Comparison of ENCODE assay signal across 12 mouse cellular contexts in the genomic region with DNA sequence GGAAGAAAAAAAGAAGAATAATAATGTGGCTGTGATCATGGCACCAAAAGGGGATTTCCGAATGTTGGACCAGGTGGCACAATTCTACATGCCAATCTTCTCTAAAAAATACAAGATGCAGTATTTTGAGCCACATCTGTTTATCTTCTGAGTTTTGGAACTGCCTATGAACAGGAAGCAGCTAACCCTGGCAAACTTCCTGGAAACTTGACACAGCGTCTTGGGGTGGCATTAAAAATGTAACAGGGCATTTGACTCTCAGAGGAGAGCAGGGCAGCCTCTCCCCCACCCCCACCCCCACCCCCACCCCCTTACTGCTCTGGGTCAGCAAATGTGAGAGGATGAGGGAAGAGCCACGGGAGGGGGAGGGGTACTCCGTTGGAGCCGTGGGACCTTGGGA. TPM values are rescaled to one million over a fixed set of nuclear protein-coding genes. Genes with fewer than 3 reads are reported as not detected.
DNase-seq lines count a peak whose midpoint lies in the region; ATAC-seq lines count a peak whose summit lies in the region.
"Had no signal": no experiment of that assay in that cellular context is flagged by ENCODE, and none has a peak within 500 bp of the region (broad histone marks: within the 10 kb centered on the region; RNA-seq: fewer than 3 reads in every experiment).

No protein-coding gene starts in this region.

- H3K4me3 ChIP-seq in kidney, embryonic 15.5 days (replicated peaks): no peak overlapping the region
- H3K4me3 ChIP-seq in heart, embryonic 16.5 days (ENCODE audit: low read length): no peak overlapping the region
- no peak overlapping the region for H3K4me3 ChIP-seq in forebrain, embryonic 13.5 days
- H3K4me3 ChIP-seq: liver, embryonic 15.5 days had no signal

- no peaks in the 10 kb centered on the region for H3K9me3 ChIP-seq in kidney, embryonic 15.5 days (replicated peaks)
- no peaks in the 10 kb centered on the region for H3K9me3 ChIP-seq in heart, embryonic 16.5 days (replicated peaks; ENCODE audit: control insufficient read depth, low read length)
- no peaks in the 10 kb centered on the region for H3K9me3 ChIP-seq in forebrain, embryonic 13.5 days (replicated peaks)
- H3K9me3 ChIP-seq: liver, embryonic 15.5 days had no signal

- no peaks in the 10 kb centered on the region for H3K27me3 ChIP-seq in kidney, embryonic 15.5 days
- no peaks in the 10 kb centered on the region for H3K27me3 ChIP-seq in heart, embryonic 16.5 days (ENCODE audit: control insufficient read depth, insufficient read depth, low read length)
- H3K27me3 ChIP-seq in forebrain, embryonic 13.5 days: peaks cover 3% of the 10 kb centered on the region; the same call in 1 of the 2 replicates
- H3K27me3 ChIP-seq: liver, embryonic 15.5 days; Patski had no signal

- ATAC-seq in kidney, embryonic 15.5 days (replicated peaks; ENCODE audit: low FRiP score): no peak
- ATAC-seq in heart, embryonic 16.5 days (replicated peaks; ENCODE audit: extremely low read depth, insufficient read depth, low FRiP score): no peak
- peak; percentile 53 for ATAC-seq in megakaryocyte progenitor cell, adult 5-6 weeks (replicated peaks; ENCODE audit: poor library complexity)
- ATAC-seq in forebrain, embryonic 13.5 days: no peak
- ATAC-seq: Patski had no signal

- DNase-seq in gastrocnemius, adult 18-20 months (ENCODE audit: low spot score): peak; percentile 67
- DNase-seq in gastrocnemius, postnatal 10 days: no peak
- no peak for DNase-seq in kidney, adult 11 months
- no peak for DNase-seq in spleen, adult 12 weeks (ENCODE audit: low spot score)
- DNase-seq: cerebellum, adult 9-11 months; thymus, postnatal 25 days had no signal

- no peak overlapping the region for H3K27ac ChIP-seq in kidney, embryonic 15.5 days
- H3K27ac ChIP-seq in heart, embryonic 16.5 days (ENCODE audit: low read length): no peak overlapping the region
- no peak overlapping the region for H3K27ac ChIP-seq in forebrain, embryonic 13.5 days
- H3K27ac ChIP-seq: liver, embryonic 15.5 days had no signal

- H3K9ac ChIP-seq in kidney, embryonic 15.5 days: no peak overlapping the region
- no peak overlapping the region for H3K9ac ChIP-seq in heart, embryonic 16.5 days (ENCODE audit: low read length)
- H3K9ac ChIP-seq in forebrain, embryonic 13.5 days: no peak overlapping the region
- H3K9ac ChIP-seq: liver, embryonic 15.5 days had no signal

- 0 out of 2 replicates have a peak overlapping the region, but pooled peaks have one; percentile 12 for H3K4me2 ChIP-seq in kidney, embryonic 15.5 days
- 0 out of 2 replicates have a peak overlapping the region, but pooled peaks have one; percentile 2 for H3K4me2 ChIP-seq in heart, embryonic 16.5 days (ENCODE audit: low read depth, low read length)
- no peak overlapping the region for H3K4me2 ChIP-seq in forebrain, embryonic 13.5 days
- H3K4me2 ChIP-seq: liver, embryonic 15.5 days had no signal

- peaks cover 8% of the 10 kb centered on the region; the same call in 1 of the 2 replicates for H3K4me1 ChIP-seq in kidney, embryonic 15.5 days
- peaks cover 4% of the 10 kb centered on the region; the same call in 1 of the 2 replicates for H3K4me1 ChIP-seq in heart, embryonic 16.5 days (ENCODE audit: control insufficient read depth, insufficient read depth, low read length)
- H3K4me1 ChIP-seq in forebrain, embryonic 13.5 days: no peaks in the 10 kb centered on the region

- WGBS in kidney, embryonic 15.5 days: 30% methylated on average over 5 of the region's 5 CpGs
- 20% methylated on average over 5 of the region's 5 CpGs for WGBS in heart, embryonic 16.5 days
- WGBS in forebrain, embryonic 13.5 days: 64% methylated on average over 5 of the region's 5 CpGs

- H3K36me3 ChIP-seq in kidney, embryonic 15.5 days: no peaks in the 10 kb centered on the region
- no peaks in the 10 kb centered on the region for H3K36me3 ChIP-seq in heart, embryonic 16.5 days (ENCODE audit: control insufficient read depth, insufficient read depth)
- H3K36me3 ChIP-seq in forebrain, embryonic 13.5 days (ENCODE audit: poor library complexity, severe bottlenecking): no peaks in the 10 kb centered on the region
- H3K36me3 ChIP-seq: liver, embryonic 15.5 days had no signal

RNA-seq across cellular contexts. Expression of a gene that starts 25.9 kb away (rescaled TPM):
- total RNA-seq in gastrocnemius, adult 18-20 months (2021): 100 to 1,000 TPM; 109 to 117 TPM
- total RNA-seq in gastrocnemius, postnatal 10 days (2021): 10 to 100 TPM; 76.5 TPM
- 7.5 and 7.6 TPM in 2 replicates for polyA plus RNA-seq in kidney, embryonic 15.5 days (2015; fragmentation: Nextera tagmentation; extraction: Ambion mirVana)
- 16.6 and 17.8 TPM in 2 replicates for polyA plus RNA-seq in heart, embryonic 16.5 days (2015; fragmentation: Nextera tagmentation; extraction: Ambion mirVana)
- 0.27 and 1.3 TPM in 2 replicates for total RNA-seq in megakaryocyte progenitor cell, adult 5-6 weeks (2015)
- 0.42 and 0.98 TPM in 2 replicates for total RNA-seq in megakaryocyte progenitor cell, adult 5-6 weeks (2017)
- polyA plus RNA-seq in forebrain, embryonic 13.5 days (2015; fragmentation: Nextera tagmentation; extraction: Ambion mirVana): 0.04 and 0.09 TPM in 2 replicates

RNA-seq across cellular contexts. Expression of a gene that starts 56.9 kb away (rescaled TPM):
- total RNA-seq in gastrocnemius, adult 18-20 months (2021): 10 to 100 TPM; 39.7 to 40.3 TPM
- total RNA-seq in gastrocnemius, postnatal 10 days (2021): 10 to 100 TPM; 13.8 to 14.5 TPM
- polyA plus RNA-seq in kidney, embryonic 15.5 days (2015; fragmentation: Nextera tagmentation; extraction: Ambion mirVana): 4.5 and 4.9 TPM in 2 replicates
- polyA plus RNA-seq in heart, embryonic 16.5 days (2015; fragmentation: Nextera tagmentation; extraction: Ambion mirVana): 8.9 and 11.0 TPM in 2 replicates
- 13.9 and 14.9 TPM in 2 replicates for total RNA-seq in megakaryocyte progenitor cell, adult 5-6 weeks (2015)
- total RNA-seq in megakaryocyte progenitor cell, adult 5-6 weeks (2017): 10.8 and 13.5 TPM in 2 replicates
- polyA plus RNA-seq in forebrain, embryonic 13.5 days (2015; fragmentation: Nextera tagmentation; extraction: Ambion mirVana): 5.2 and 5.5 TPM in 2 replicates

Comparison
In these comparisons a context has a peak if more than half of its experiments do, and no peak if none do; other contexts are left out.
1. RNA of a gene that starts 25.9 kb away (total RNA-seq): 109 to 117 TPM in gastrocnemius, adult 18-20 months and 76.5 TPM in gastrocnemius, postnatal 10 days; 0.27 to 1.3 TPM in megakaryocyte progenitor cell, adult 5-6 weeks; every median in the first group is over 10 times any median in the second.